Comparison of ENCODE assay signal across 8 mouse cellular contexts in the genomic region with DNA sequence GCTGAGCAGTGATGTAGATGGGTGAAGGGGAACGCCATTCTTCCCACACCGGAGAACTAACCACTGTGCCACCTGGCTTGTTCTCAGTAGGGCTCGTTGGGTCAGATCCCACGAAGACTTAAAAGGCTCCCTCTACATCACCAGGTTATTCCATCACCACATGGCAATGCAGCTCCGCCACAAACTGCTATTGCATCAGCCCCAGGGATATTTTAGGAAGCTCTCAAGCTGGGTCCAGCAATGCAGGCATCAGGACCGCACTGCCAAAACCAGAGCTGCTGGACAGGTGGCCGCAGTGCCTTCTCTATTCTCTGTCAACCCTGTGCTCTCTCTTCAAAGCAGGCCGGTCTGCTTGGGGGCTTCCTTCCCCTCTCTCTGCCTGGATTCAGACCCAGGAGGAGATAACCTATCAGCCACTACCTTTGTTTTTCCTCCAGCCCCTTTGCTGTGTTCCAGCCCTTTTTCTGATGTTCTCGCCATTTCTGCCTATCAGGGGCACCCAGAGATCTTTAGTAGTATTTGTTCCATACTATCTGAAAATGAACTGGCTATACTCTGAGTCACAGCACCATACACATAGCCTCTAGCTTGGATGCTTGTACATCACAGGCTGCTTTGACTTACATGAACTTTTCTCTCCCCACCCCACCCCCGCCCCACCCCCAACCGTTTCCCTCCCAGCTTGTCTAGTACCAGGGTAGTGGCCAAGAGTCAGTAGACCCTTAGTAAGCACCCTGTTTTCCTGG.
DNase-seq lines count a peak whose midpoint lies in the region; ATAC-seq and TF ChIP-seq lines count a peak whose summit lies in the region.

No protein-coding gene starts in this region.

- 67% methylated on average over 11 of the region's 11 CpGs for WGBS in embryonic facial prominence, embryonic 11.5 days
- 33% methylated on average over 11 of the region's 11 CpGs for WGBS in heart, embryonic 13.5 days
- WGBS in stomach, embryonic 14.5 days = 59% methylated on average over 11 of the region's 11 CpGs

- H3K27me3 ChIP-seq in embryonic facial prominence, embryonic 11.5 days (ENCODE audit: control insufficient read depth, insufficient read depth, low read length) = no peaks in the 10 kb centered on the region
- no peaks in the 10 kb centered on the region for H3K27me3 ChIP-seq in heart, embryonic 13.5 days (replicated peaks)
- no peaks in the 10 kb centered on the region for H3K27me3 ChIP-seq in stomach, embryonic 14.5 days (ENCODE audit: control insufficient read depth, insufficient read depth, low read length)

- no peak overlapping the region for H3K4me3 ChIP-seq in left cerebral cortex, adult 2 months
- no peak overlapping the region for H3K4me3 ChIP-seq in embryonic facial prominence, embryonic 11.5 days (ENCODE audit: low read depth, low read length)
- H3K4me3 ChIP-seq in heart, embryonic 13.5 days = no peak overlapping the region
- H3K4me3 ChIP-seq in stomach, embryonic 14.5 days (ENCODE audit: low read depth, low read length) = no peak overlapping the region

- H3K4me2 ChIP-seq in embryonic facial prominence, embryonic 11.5 days (ENCODE audit: low read depth, low read length) = no peak overlapping the region
- H3K4me2 ChIP-seq in heart, embryonic 13.5 days = peak overlapping the region; percentile 90
- H3K4me2 ChIP-seq in stomach, embryonic 14.5 days (replicated peaks; ENCODE audit: low read depth, low read length) = no peak overlapping the region

- DNase-seq in left cerebral cortex, adult 2 months (ENCODE audit: extremely low spot score in 1 of 2, low spot score in 2 of 2) = no peak
- DNase-seq in left cerebral cortex, postnatal 4 days = no peak
- DNase-seq in embryonic facial prominence, embryonic 11.5 days (ENCODE audit: low spot score) = no peak
- peak; percentile 30 to 59 for DNase-seq in lung, adult 18-20 months
- no peak for DNase-seq in adrenal gland, postnatal 10 days
- DNase-seq in frontal cortex, postnatal 10 days (ENCODE audit: low spot score in 2 of 2) = no peak

- no peaks in the 10 kb centered on the region for H3K36me3 ChIP-seq in embryonic facial prominence, embryonic 11.5 days (replicated peaks; ENCODE audit: control insufficient read depth, insufficient read depth, low read depth, low read length)
- H3K36me3 ChIP-seq in heart, embryonic 13.5 days = no peaks in the 10 kb centered on the region
- H3K36me3 ChIP-seq in stomach, embryonic 14.5 days (ENCODE audit: control insufficient read depth, insufficient read depth, low read length) = no peaks in the 10 kb centered on the region

- intact Hi-C loops in left cerebral cortex, adult 2 months (cut with DNase I) = loop anchor here (5.0 kb wide), 2 partner anchors 265 to 405 kb away; no protein-coding TSS in a partner anchor
- intact Hi-C loops in left cerebral cortex, postnatal 4 days (cut with DNase I) = no loop called here

- no peak for ATAC-seq in embryonic facial prominence, embryonic 11.5 days (replicated peaks; ENCODE audit: insufficient number of reproducible peaks, low FRiP score, low TSS enrichment, low read depth)
- ATAC-seq in heart, embryonic 13.5 days (ENCODE audit: extremely low read depth, insufficient number of reproducible peaks, low FRiP score, low TSS enrichment) = no peak
- no peak for ATAC-seq in stomach, embryonic 14.5 days (ENCODE audit: insufficient number of reproducible peaks, insufficient read depth, low FRiP score, low read depth)

- TF ChIP-seq CTCF in left cerebral cortex, adult 2 months (IDR thresholded peaks at IDR 0.05) = no peak

- H3K27ac ChIP-seq in left cerebral cortex, adult 2 months = peak overlapping the region; percentile 92
- H3K27ac ChIP-seq in embryonic facial prominence, embryonic 11.5 days (replicated peaks; ENCODE audit: low read depth, low read length) = peak overlapping the region; percentile 99
- H3K27ac ChIP-seq in heart, embryonic 13.5 days (replicated peaks) = peak overlapping the region; percentile 98
- H3K27ac ChIP-seq in stomach, embryonic 14.5 days (ENCODE audit: low read length) = peak overlapping the region; percentile 99

- H3K4me1 ChIP-seq in embryonic facial prominence, embryonic 11.5 days (ENCODE audit: control insufficient read depth, insufficient read depth, low read length) = peaks cover 10% of the 10 kb centered on the region
- H3K4me1 ChIP-seq in heart, embryonic 13.5 days = peaks cover 42% of the 10 kb centered on the region
- peaks cover 19% of the 10 kb centered on the region for H3K4me1 ChIP-seq in stomach, embryonic 14.5 days (ENCODE audit: control insufficient read depth, insufficient read depth, low read length)

- H3K9ac ChIP-seq in embryonic facial prominence, embryonic 11.5 days (replicated peaks; ENCODE audit: low read length) = no peak overlapping the region
- H3K9ac ChIP-seq in heart, embryonic 13.5 days = peak overlapping the region; percentile 42
- no peak overlapping the region for H3K9ac ChIP-seq in stomach, embryonic 14.5 days (replicated peaks; ENCODE audit: low read depth, low read length)

- H3K9me3 ChIP-seq in embryonic facial prominence, embryonic 11.5 days (replicated peaks; ENCODE audit: control insufficient read depth, low read length) = no peaks in the 10 kb centered on the region
- H3K9me3 ChIP-seq in heart, embryonic 13.5 days = no peaks in the 10 kb centered on the region
- no peaks in the 10 kb centered on the region for H3K9me3 ChIP-seq in stomach, embryonic 14.5 days (ENCODE audit: control insufficient read depth, low read depth, low read length)

Comparison
In these comparisons a context has a peak if more than half of its experiments do, and no peak if none do; other contexts are left out.
1. DNase-seq: peak in lung, adult 18-20 months (2 of 2); none in left cerebral cortex, adult 2 months (0 of 2), left cerebral cortex, postnatal 4 days (single experiment), embryonic facial prominence, embryonic 11.5 days (single experiment), adrenal gland, postnatal 10 days (single experiment) and frontal cortex, postnatal 10 days (0 of 2).
2. Peak in every context shown above with its lines, with median percentiles within 50 percentile points of each other: H3K27ac ChIP-seq.